Mouse (Mus musculus): Measurements from ENCODE around the gene Clpb. TPM values are rescaled to one million over a fixed set of nuclear protein-coding genes. Genes with fewer than 3 reads are reported as not detected.
"Not testable (repeated sequence)": the region's sequence is repeated elsewhere in the genome, so short reads cannot be mapped to it uniquely, and the experiment has no call there.

Gene Clpb
- 36.3 and 45.7 TPM in 2 replicates for polyA plus RNA-seq (2012; rRNA removed)

- DNase-seq (ENCODE audit: extremely low spot score in 1 of 2, low spot score in 1 of 2) = peak; percentile 97 to 98
Observed at GRCm38 (mm10) chr7:101663514-101664159, at the start of gene Clpb. Gene Clpb (plus strand): TSS chr7:101663633.

- no peak for DNase-seq (ENCODE audit: extremely low spot score in 1 of 2, low spot score in 1 of 2)
Observed at GRCm38 (mm10) chr7:101615406-101615805, 48.0 kb upstream of the Clpb start.

GRCm38 (mm10) chr7:101616136-101616835 is 47.1 kb upstream of the Clpb start:
- no peak for DNase-seq (ENCODE audit: extremely low spot score in 1 of 2, low spot score in 1 of 2)

- DNase-seq (ENCODE audit: extremely low spot score in 1 of 2, low spot score in 1 of 2) = peak; percentile 78 to 82
Observed at GRCm38 (mm10) chr7:101617438-101618165, 45.8 kb upstream of the Clpb start.

- no peak for DNase-seq (ENCODE audit: extremely low spot score in 1 of 2, low spot score in 1 of 2)
Observed at GRCm38 (mm10) chr7:101618273-101618672, 45.2 kb upstream of the Clpb start.

GRCm38 (mm10) chr7:101620373-101620772 is 43.1 kb upstream of the Clpb start:
- peak; percentile 33 to 88 for DNase-seq (ENCODE audit: extremely low spot score in 1 of 2, low spot score in 1 of 2)

GRCm38 (mm10) chr7:101621861-101622260 is 41.6 kb upstream of the Clpb start:
- not testable (repeated sequence) for DNase-seq (ENCODE audit: extremely low spot score in 1 of 2, low spot score in 1 of 2)

- DNase-seq (ENCODE audit: extremely low spot score in 1 of 2, low spot score in 1 of 2) = no peak
Observed at GRCm38 (mm10) chr7:101624283-101624682, 39.1 kb upstream of the Clpb start.

GRCm38 (mm10) chr7:101627166-101627565 is 36.3 kb upstream of the Clpb start:
- not testable (repeated sequence) for DNase-seq (ENCODE audit: extremely low spot score in 1 of 2, low spot score in 1 of 2)

- no peak for DNase-seq (ENCODE audit: extremely low spot score in 1 of 2, low spot score in 1 of 2)
Observed at GRCm38 (mm10) chr7:101628481-101628880, 35.0 kb upstream of the Clpb start.

- no peak for DNase-seq (ENCODE audit: extremely low spot score in 1 of 2, low spot score in 1 of 2)
Observed at GRCm38 (mm10) chr7:101633629-101634177, 29.7 kb upstream of the Clpb start.

- DNase-seq (ENCODE audit: extremely low spot score in 1 of 2, low spot score in 1 of 2) = no peak
Observed at GRCm38 (mm10) chr7:101634513-101634912, 28.9 kb upstream of the Clpb start.

GRCm38 (mm10) chr7:101636056-101636455 is 27.4 kb upstream of the Clpb start:
- no peak for DNase-seq (ENCODE audit: extremely low spot score in 1 of 2, low spot score in 1 of 2)

- DNase-seq (ENCODE audit: extremely low spot score in 1 of 2, low spot score in 1 of 2) = no peak
Observed at GRCm38 (mm10) chr7:101643879-101644278, 19.6 kb upstream of the Clpb start.

- no peak for DNase-seq (ENCODE audit: extremely low spot score in 1 of 2, low spot score in 1 of 2)
Observed at GRCm38 (mm10) chr7:101649729-101650128, 13.7 kb upstream of the Clpb start.

- DNase-seq (ENCODE audit: extremely low spot score in 1 of 2, low spot score in 1 of 2) = peak in 1 of 2 experiments; percentile 64
Observed at GRCm38 (mm10) chr7:101650565-101650964, 12.9 kb upstream of the Clpb start.

- DNase-seq (ENCODE audit: extremely low spot score in 1 of 2, low spot score in 1 of 2) = peak; percentile 49 to 87
Observed at GRCm38 (mm10) chr7:101653681-101654209, 9.7 kb upstream of the Clpb start.

GRCm38 (mm10) chr7:101654936-101655335 is 8.5 kb upstream of the Clpb start:
- DNase-seq (ENCODE audit: extremely low spot score in 1 of 2, low spot score in 1 of 2) = no peak

GRCm38 (mm10) chr7:101662006-101662405 is 1.4 kb upstream of the Clpb start:
- DNase-seq (ENCODE audit: extremely low spot score in 1 of 2, low spot score in 1 of 2) = no peak

GRCm38 (mm10) chr7:101666581-101666980 is 3.1 kb downstream of the Clpb start:
- peak; percentile 25 to 79 for DNase-seq (ENCODE audit: extremely low spot score in 1 of 2, low spot score in 1 of 2)
